Mouse (Mus musculus) liver, embryonic 11.5 days (tissue): ENCODE data around the gene Aass. TPM values are rescaled to one million over a fixed set of nuclear protein-coding genes. Genes with fewer than 3 reads are reported as not detected.
"Not testable (repeated sequence)": the region's sequence is repeated elsewhere in the genome, so short reads cannot be mapped to it uniquely, and the experiment has no call there.

Experiments
- ATAC-seq: fragments of 200-750 bp; cut with Nextera tagmentation; replicated peaks from 2 replicates; pipeline ENCODE4 v1.8.0; 2017; ENCODE audit warnings: moderate number of reproducible peaks, mild to moderate bottlenecking, moderate TSS enrichment, moderate library complexity; ENCODE audit not compliant: low FRiP score
- DNase-seq: peaks from one replicate; pipeline ENCODE4 v3.0.0-alpha.2; 2017; ENCODE audit warnings: low spot score
- H3K27ac ChIP-seq: fragments of 300-500 bp; sonication (generic); 2 replicates; pipeline ENCODE4 v1.5.1; 2014; ENCODE audit warnings: mild to moderate bottlenecking, low read depth, low read length, control low read depth
- H3K27me3 ChIP-seq: fragments of 300-500 bp; sonication (generic); replicated peaks from 2 replicates; pipeline ENCODE4 v1.6.1; 2014; ENCODE audit warnings: low read length, mixed read lengths; ENCODE audit not compliant: control insufficient read depth, insufficient read depth
- H3K36me3 ChIP-seq: fragments of 300-500 bp; sonication (generic); 2 replicates; pipeline ENCODE4 v1.6.1; 2014; ENCODE audit warnings: mild to moderate bottlenecking, low read length, moderate library complexity, mixed read lengths; ENCODE audit not compliant: control insufficient read depth, insufficient read depth
- H3K4me1 ChIP-seq: fragments of 300-500 bp; sonication (generic); replicated peaks from 2 replicates; pipeline ENCODE4 v1.6.1; 2014; ENCODE audit warnings: low read length, mixed read lengths; ENCODE audit not compliant: control insufficient read depth, insufficient read depth
- H3K4me2 ChIP-seq: fragments of 300-500 bp; sonication (generic); 2 replicates; pipeline ENCODE4 v1.6.1; 2014; ENCODE audit warnings: mild to moderate bottlenecking, control low read depth, moderate library complexity
- H3K4me3 ChIP-seq: fragments of 300-500 bp; sonication (generic); 2 replicates; pipeline ENCODE4 v1.5.1; 2014; ENCODE audit warnings: low read depth, low read length, control low read depth
- H3K9ac ChIP-seq: fragments of 300-500 bp; sonication (generic); 2 replicates; pipeline ENCODE4 v1.6.1; 2014; ENCODE audit warnings: low read depth, low read length, control low read depth
- H3K9me3 ChIP-seq: fragments of 300-500 bp; sonication (generic); 2 replicates; pipeline ENCODE4 v1.6.1; 2016; ENCODE audit warnings: low read length, inconsistent platforms, mixed read lengths; ENCODE audit not compliant: control insufficient read depth
- WGBS: fragments of 180-500 bp; shearing (Covaris S2); extraction: QIAGEN DNeasy Blood & Tissue Kit; methylation state at CpG from one replicate; pipeline ENCODE4 v1.1.7; 2014; 5-methylcytosine and 5-hydroxymethylcytosine counted together
- polyA plus RNA-seq: library from polyadenylated mRNA; unstranded; fragments of >200 nt; fragmentation: Nextera tagmentation; extraction: Ambion mirVana; gene quantifications from 2 replicates; pipeline ENCODE4 v1.2.1, GENCODE M21; 2014

Gene Aass
- 21.7 and 26.6 TPM in 2 replicates for polyA plus RNA-seq

DNA sequence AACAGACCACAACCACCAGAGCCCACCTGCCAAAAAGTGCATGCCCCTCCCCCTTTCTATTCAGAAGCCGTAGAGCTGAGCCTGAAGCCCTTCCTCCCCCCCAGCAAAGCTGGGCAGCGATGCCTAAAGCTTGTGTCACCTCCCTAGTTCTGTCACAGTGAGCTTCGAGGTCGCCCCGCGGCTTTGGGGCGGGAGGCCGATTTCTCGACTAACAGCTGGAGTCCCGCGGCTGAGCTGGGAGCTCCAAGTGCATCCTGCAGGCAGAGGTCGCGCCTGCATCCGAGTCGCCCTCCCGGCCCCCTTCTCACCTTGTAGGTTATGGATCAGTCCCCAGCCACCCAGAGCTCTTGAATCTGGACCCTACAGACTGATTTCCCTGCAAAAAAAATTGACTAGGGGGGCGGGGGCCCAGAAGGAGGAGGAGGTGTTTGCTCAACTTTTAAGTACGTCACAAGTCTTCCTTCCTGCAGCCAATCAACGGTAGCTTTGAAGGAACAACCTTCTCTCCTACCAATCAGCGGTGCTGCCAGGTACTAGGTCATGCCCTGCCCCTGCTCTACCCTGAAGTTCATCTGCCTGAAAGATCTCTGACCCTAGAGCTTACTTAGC, at the start of gene Aass:
Aass (minus strand) TSS at position 414 of the 609 bp plus-strand sequence.
- Histone ChIP-seq H3K36me3 (no peaks in the 10 kb centered on the region), H3K27ac (no peak within 1 kb of the TSS), H3K9ac (0 out of 2 replicates have a peak within 1 kb of the TSS, but pooled peaks have one; percentile 13), H3K9me3 (no peaks in the 10 kb centered on the region), H3K4me1 (no peaks in the 10 kb centered on the region), H3K27me3 (no peaks in the 10 kb centered on the region), H3K4me3 (peak within 1 kb of the TSS; percentile 44), H3K4me2 (peak within 1 kb of the TSS; percentile 60)
- ATAC-seq (peak; percentile 79), DNase-seq (peak; percentile 42)
- under 1% methylated on average over 20 of the region's 20 CpGs for WGBS

DNA sequence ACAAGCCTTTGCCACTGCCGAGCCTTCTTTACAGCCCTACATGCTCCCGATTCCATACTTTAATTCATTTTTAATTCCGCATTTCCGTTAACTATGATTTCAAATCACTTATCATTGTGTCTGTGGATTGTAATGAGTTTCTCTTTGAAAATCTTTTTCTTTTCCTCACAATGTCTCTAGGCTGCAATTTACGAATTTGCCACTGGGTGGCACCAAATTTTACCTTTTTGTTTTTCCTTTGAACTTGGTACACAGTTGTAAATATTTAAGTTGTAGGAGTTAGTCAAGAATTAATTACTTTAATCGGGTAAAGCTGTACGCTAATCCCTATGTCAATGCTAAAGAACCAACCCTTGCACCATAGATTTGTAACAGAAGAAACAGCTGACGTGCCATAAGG, 47.3 kb upstream of the Aass start:
- DNase-seq = no peak
- H3K4me3 ChIP-seq = no peak overlapping the region

DNA sequence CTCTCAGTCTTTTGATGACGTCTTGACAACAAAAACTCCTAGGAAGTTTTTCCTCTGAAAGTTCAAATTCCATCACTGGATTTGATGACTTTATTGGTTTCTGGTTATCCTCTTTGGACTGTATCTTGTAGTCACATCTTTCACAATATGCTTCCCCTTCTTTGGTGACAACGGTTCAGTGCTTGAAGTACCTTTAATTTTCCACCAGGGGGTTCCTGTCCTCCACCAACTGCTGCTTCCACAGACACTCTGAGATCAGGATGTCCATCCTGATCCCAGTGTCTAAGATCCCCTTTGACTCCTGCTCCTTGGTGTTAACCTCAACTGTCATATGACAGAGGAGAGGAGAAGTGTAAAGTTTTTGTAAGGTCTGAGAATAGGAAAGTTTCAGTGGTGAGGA, 31.0 kb upstream of the Aass start:
- H3K4me3 ChIP-seq, H3K36me3 ChIP-seq, H3K9ac ChIP-seq, DNase-seq, ATAC-seq, H3K4me2 ChIP-seq, H3K9me3 ChIP-seq, H3K4me1 ChIP-seq, H3K27me3 ChIP-seq, H3K27ac ChIP-seq: not testable (repeated sequence)
- 33% methylated on average over 1 of the region's 2 CpGs for WGBS

More for the DNA sequence above, 47.3 kb upstream of the Aass start:
- Histone ChIP-seq H3K36me3 (no peaks in the 10 kb centered on the region), H3K4me2 (no peak overlapping the region), H3K9ac (no peak overlapping the region), H3K27me3 (no peaks in the 10 kb centered on the region), H3K4me1 (no peaks in the 10 kb centered on the region), H3K27ac (no peak overlapping the region), H3K9me3 (no peaks in the 10 kb centered on the region)
- ATAC-seq = no peak
- 20% methylated on average over 8 of the region's 8 CpGs for WGBS

DNA sequence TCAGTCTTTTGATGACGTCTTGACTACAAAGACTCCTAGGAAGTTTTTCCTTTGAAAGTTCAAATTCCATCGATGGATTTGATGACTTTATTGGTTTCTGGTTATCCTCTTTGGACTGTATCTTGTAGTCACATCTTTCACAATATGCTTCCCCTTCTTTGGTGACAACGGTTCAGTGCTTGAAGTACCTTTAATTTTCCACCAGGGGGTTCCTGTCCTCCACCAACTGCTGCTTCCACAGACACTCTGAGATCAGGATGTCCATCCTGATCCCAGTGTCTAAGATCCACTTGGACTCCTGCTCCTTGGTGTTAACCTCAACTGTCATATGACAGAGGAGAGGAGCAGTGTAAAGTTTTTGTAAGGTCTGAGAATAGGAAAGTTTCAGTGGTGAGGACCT, 23.6 kb upstream of the Aass start:
- 56% methylated on average over 2 of the region's 3 CpGs for WGBS
- H3K4me1 ChIP-seq, H3K9me3 ChIP-seq, ATAC-seq, H3K4me3 ChIP-seq, H3K27ac ChIP-seq, H3K36me3 ChIP-seq, H3K27me3 ChIP-seq, DNase-seq, H3K4me2 ChIP-seq, H3K9ac ChIP-seq: not testable (repeated sequence)

DNA sequence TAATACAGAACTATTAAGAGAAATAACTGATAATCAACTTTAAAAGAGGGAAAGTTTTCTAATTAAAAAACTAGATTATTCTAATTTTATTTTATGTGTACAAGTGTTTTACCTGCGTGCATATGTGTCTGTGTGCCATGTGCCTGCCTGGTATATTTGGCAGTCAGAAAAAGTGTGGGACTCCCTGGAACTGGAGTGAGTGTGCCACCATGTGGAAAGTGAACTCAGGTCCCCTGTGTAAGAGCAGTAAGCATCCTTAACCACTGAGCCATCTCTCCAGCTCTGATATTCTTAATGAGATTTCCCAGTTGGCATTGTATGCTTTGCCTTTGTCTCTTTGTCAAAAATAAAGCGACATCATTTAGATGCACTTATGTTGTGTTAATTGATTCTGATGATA, 20.3 kb upstream of the Aass start:
- no peaks in the 10 kb centered on the region for H3K27me3 ChIP-seq
- no peak overlapping the region for H3K4me2 ChIP-seq
- H3K4me1 ChIP-seq = no peaks in the 10 kb centered on the region
- H3K27ac ChIP-seq = no peak overlapping the region
- 86% methylated on average over 2 of the region's 2 CpGs for WGBS
- ATAC-seq (no peak), DNase-seq (no peak)
- H3K9me3 ChIP-seq = no peaks in the 10 kb centered on the region
- H3K4me3 ChIP-seq = no peak overlapping the region
- H3K9ac ChIP-seq = no peak overlapping the region
- H3K36me3 ChIP-seq = no peaks in the 10 kb centered on the region

DNA sequence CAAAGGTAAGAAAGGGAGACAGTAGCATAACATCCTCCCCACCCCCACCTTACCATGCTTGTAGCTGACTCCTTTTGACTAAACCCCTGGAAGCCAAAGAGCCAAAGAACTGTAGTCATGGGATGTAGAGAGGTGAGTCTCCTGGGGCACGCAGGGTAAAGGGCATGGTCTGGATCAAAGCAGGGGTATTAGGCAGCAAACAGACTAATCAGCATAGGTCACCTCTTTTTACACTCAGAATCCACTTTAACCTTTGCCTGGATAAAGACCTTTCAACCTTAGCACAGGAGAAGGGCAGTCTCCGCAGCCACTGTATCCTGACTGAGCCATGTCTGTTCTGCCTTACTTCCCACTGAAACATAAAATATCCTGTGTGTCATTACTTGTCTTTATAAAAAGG, 14.4 kb upstream of the Aass start:
- WGBS = 70% methylated on average over 2 of the region's 2 CpGs
- Histone ChIP-seq H3K27ac (no peak overlapping the region), H3K4me1 (no peaks in the 10 kb centered on the region), H3K4me3 (no peak overlapping the region), H3K27me3 (no peaks in the 10 kb centered on the region), H3K4me2 (no peak overlapping the region), H3K36me3 (no peaks in the 10 kb centered on the region), H3K9ac (no peak overlapping the region), H3K9me3 (no peaks in the 10 kb centered on the region)
- DNase-seq (no peak), ATAC-seq (peak; percentile 83)

DNA sequence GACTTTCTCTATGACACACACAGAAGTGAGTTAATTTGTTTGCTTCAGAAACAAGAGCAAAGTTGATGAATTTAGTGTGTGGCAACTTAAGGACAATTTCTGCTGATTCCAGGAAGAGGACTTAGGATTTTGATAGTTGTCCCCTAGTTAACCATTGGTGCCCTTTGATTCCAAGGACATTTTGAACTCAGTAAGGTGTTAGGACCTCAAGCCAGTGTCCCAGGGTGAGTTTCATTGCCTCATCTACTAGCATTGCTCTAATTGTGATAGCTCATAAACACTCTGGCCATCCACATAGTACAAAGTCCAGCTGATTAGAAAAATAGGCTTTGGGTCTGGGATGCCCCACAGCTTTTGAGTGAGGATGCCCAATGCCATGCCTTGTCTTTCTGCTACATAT, 11.2 kb upstream of the Aass start:
- H3K4me3 ChIP-seq = no peak overlapping the region
- no peak overlapping the region for H3K27ac ChIP-seq
- H3K9me3 ChIP-seq = no peaks in the 10 kb centered on the region
- no peak overlapping the region for H3K9ac ChIP-seq
- ATAC-seq (no peak), DNase-seq (no peak)
- no peak overlapping the region for H3K4me2 ChIP-seq
- H3K36me3 ChIP-seq = no peaks in the 10 kb centered on the region
- H3K27me3 ChIP-seq = no peaks in the 10 kb centered on the region
- no peaks in the 10 kb centered on the region for H3K4me1 ChIP-seq

DNA sequence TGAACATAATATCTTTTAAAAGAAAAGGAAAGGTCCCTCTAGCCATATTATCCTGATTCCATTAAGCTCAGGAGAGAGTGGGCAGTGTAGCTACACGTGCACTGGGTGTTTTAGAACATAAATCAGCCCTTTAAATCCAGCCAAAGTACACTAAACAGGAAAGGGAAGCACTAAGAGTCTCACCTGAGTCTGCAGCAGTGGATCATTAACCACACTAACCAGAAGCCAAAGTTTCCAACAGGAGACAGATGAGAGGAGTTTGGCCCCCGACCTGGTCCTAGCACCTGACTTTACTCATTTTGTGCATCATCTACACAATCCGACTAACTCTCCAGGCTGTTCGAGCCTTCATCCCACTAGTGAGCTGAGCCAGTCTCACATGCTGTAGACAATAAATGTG, 1.8 kb downstream of the Aass start:
- H3K36me3 ChIP-seq = no peaks in the 10 kb centered on the region
- WGBS = 61% methylated on average over 4 of the region's 4 CpGs
- H3K4me1 ChIP-seq = no peaks in the 10 kb centered on the region
- no peaks in the 10 kb centered on the region for H3K9me3 ChIP-seq
- H3K4me3 ChIP-seq = no peak overlapping the region
- DNase-seq (no peak), ATAC-seq (no peak; the same call in 1 of the 2 replicates)
- H3K27me3 ChIP-seq = no peaks in the 10 kb centered on the region
- H3K4me2 ChIP-seq = peak overlapping the region; percentile 60
- H3K9ac ChIP-seq = no peak overlapping the region
- H3K27ac ChIP-seq = no peak overlapping the region

DNA sequence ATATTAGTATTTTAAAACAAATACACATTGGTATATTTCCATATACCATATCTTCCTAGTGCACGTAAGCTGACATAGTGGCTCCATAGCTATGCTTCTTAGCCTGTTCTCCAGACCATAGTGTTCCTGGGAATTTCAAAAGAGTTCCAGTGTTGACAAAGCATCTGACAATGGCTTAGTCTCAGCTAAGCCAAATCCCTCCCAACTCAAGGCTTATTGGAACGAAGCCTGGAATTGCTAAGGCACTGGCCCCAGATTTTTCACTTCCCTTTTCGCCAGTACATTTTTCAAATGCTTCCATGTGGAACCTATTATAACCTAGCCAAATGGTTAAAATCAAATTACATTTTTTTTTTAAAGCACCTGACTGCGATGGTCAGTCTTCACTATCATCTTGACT, 3.6 kb downstream of the Aass start:
- 77% methylated on average over 4 of the region's 4 CpGs for WGBS
- no peak for DNase-seq
- ATAC-seq = no peak

More for the DNA sequence above, 3.6 kb downstream of the Aass start:
- Histone ChIP-seq H3K36me3 (no peaks in the 10 kb centered on the region), H3K4me2 (no peak overlapping the region), H3K9me3 (no peaks in the 10 kb centered on the region), H3K4me3 (no peak overlapping the region), H3K27ac (no peak overlapping the region), H3K9ac (no peak overlapping the region), H3K4me1 (no peaks in the 10 kb centered on the region), H3K27me3 (no peaks in the 10 kb centered on the region)
